ENCODE assay signal across 8 mouse cellular contexts in the genomic region with DNA sequence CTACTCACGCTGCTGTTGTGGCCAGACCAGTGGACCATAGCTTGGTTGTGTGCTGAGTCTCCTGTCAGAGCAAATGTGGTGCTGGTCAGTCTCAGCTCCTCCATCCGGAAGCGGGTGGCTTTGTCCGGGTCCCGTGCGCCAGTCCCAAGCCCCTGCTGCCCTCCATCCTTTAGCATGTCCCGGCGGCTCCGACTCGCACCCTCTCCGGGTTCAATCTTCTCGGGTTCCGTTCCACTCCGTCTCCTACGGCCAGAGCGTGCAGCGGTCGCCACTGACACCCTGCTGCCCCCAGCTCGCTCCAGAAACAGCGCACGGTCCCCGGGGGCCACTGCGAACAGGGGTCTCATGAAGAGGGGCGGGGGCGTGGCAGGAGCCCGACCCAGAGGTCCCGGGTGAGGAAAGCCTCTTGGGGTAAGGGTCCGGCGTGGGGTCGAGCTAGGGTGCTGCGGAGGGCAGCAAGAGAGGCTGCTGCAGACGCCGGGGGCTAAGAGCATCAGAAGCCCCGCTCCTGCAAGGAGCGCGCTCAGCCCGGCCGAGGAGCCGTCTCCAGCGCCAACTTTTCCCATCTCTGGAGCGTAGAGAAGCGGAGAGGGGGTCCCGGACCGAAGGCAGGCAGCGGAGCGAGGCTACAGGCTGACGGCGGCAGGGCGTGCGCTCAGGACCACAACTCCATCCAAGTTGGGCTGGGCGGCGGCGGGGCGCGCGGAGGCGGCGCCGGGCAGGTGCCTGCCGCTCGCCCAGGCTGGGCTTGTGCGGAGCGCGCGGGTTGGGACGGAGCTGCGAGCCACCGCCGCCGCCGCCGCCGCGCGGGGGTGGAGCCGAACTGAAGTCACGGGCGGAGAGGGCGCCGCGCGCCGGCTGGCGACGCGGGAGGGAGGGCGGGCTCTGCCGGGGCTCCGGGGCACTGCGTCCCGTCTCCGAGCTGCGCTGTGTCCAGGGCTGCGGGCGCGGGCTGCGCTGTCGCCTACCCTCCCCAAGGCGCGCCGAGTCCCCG. TPM values are rescaled to one million over a fixed set of nuclear protein-coding genes. Genes with fewer than 3 reads are reported as not detected.
A peak's percentile ranks its signal among the peaks of the same experiment; 100 is the strongest.
DNase-seq lines count a peak whose midpoint lies in the region; ATAC-seq and TF ChIP-seq lines count a peak whose summit lies in the region.

A gene (minus strand): TSS at position 744 of the 994 bp plus-strand sequence.

- H3K9ac ChIP-seq in lung, embryonic 14.5 days: peak within 1 kb of the TSS; percentile 48
- H3K9ac ChIP-seq in heart, embryonic 11.5 days (ENCODE audit: low read depth, low read length): peak within 1 kb of the TSS; percentile 64; the same call in 1 of the 2 replicates
- peak within 1 kb of the TSS; percentile 52 for H3K9ac ChIP-seq in kidney, embryonic 15.5 days
- no peak within 1 kb of the TSS for H3K9ac ChIP-seq in liver, embryonic 11.5 days (ENCODE audit: low read depth, low read length)

- no peaks in the 10 kb centered on the region for H3K9me3 ChIP-seq in lung, embryonic 14.5 days (ENCODE audit: low read depth, low read length)
- H3K9me3 ChIP-seq in heart, embryonic 11.5 days (replicated peaks; ENCODE audit: control insufficient read depth, low read length): no peaks in the 10 kb centered on the region
- no peaks in the 10 kb centered on the region for H3K9me3 ChIP-seq in kidney, embryonic 15.5 days (replicated peaks)
- H3K9me3 ChIP-seq in liver, embryonic 11.5 days (ENCODE audit: control insufficient read depth, low read length): no peaks in the 10 kb centered on the region

- under 1% methylated on average over 75 of the region's 102 CpGs for WGBS in lung, embryonic 14.5 days
- 1% methylated on average over 91 of the region's 102 CpGs for WGBS in lung, adult 2 months
- WGBS in heart, embryonic 11.5 days (ENCODE audit: insufficient replicate concordance): under 1% methylated on average over 73 of the region's 102 CpGs
- under 1% methylated on average over 64 of the region's 102 CpGs for WGBS in kidney, embryonic 15.5 days
- 2% methylated on average over 86 of the region's 102 CpGs for WGBS in liver, embryonic 11.5 days

- no peaks in the 10 kb centered on the region for H3K4me1 ChIP-seq in lung, embryonic 14.5 days (ENCODE audit: insufficient read depth)
- no peaks in the 10 kb centered on the region for H3K4me1 ChIP-seq in lung, adult 2 months (ENCODE audit: control insufficient read depth, insufficient read depth, low read length)
- no peaks in the 10 kb centered on the region for H3K4me1 ChIP-seq in heart, embryonic 11.5 days (ENCODE audit: control insufficient read depth, insufficient read depth, low read length)
- H3K4me1 ChIP-seq in kidney, embryonic 15.5 days: peaks cover 18% of the 10 kb centered on the region
- no peaks in the 10 kb centered on the region for H3K4me1 ChIP-seq in liver, embryonic 11.5 days (replicated peaks; ENCODE audit: control insufficient read depth, insufficient read depth, low read length)

- H3K4me3 ChIP-seq in lung, embryonic 14.5 days (ENCODE audit: low read depth, low read length): peak within 1 kb of the TSS; percentile 56
- H3K4me3 ChIP-seq in lung, adult 2 months (replicated peaks; ENCODE audit: extremely low read depth, low read depth, low read length): no peak within 1 kb of the TSS
- peak within 1 kb of the TSS; percentile 64 for H3K4me3 ChIP-seq in heart, embryonic 11.5 days (ENCODE audit: low read depth, low read length)
- H3K4me3 ChIP-seq in kidney, embryonic 15.5 days (replicated peaks): peak within 1 kb of the TSS; percentile 67
- peak within 1 kb of the TSS; percentile 52 for H3K4me3 ChIP-seq in liver, embryonic 11.5 days (ENCODE audit: low read depth, low read length)

- H3K36me3 ChIP-seq in lung, embryonic 14.5 days (ENCODE audit: insufficient read depth): no peaks in the 10 kb centered on the region
- H3K36me3 ChIP-seq in heart, embryonic 11.5 days (ENCODE audit: control insufficient read depth, insufficient read depth, low read length): no peaks in the 10 kb centered on the region
- no peaks in the 10 kb centered on the region for H3K36me3 ChIP-seq in kidney, embryonic 15.5 days
- no peaks in the 10 kb centered on the region for H3K36me3 ChIP-seq in liver, embryonic 11.5 days (ENCODE audit: control insufficient read depth, insufficient read depth, low read length)

- peaks cover 19% of the 10 kb centered on the region for H3K27me3 ChIP-seq in lung, embryonic 14.5 days (ENCODE audit: insufficient read depth, low read length)
- peaks cover 25% of the 10 kb centered on the region for H3K27me3 ChIP-seq in heart, embryonic 11.5 days (ENCODE audit: control insufficient read depth, insufficient read depth, low read length)
- peaks cover 39% of the 10 kb centered on the region for H3K27me3 ChIP-seq in kidney, embryonic 15.5 days
- H3K27me3 ChIP-seq in liver, embryonic 11.5 days (replicated peaks; ENCODE audit: control insufficient read depth, insufficient read depth, low read length): peaks cover 22% of the 10 kb centered on the region

- ATAC-seq in lung, embryonic 14.5 days (ENCODE audit: insufficient read depth): peak; percentile 93
- peak; percentile 74 for ATAC-seq in heart, embryonic 11.5 days (replicated peaks; ENCODE audit: insufficient number of reproducible peaks, low FRiP score, low TSS enrichment)
- ATAC-seq in kidney, embryonic 15.5 days (replicated peaks; ENCODE audit: low FRiP score): peak; percentile 95
- peak; percentile 69 for ATAC-seq in liver, embryonic 11.5 days (replicated peaks; ENCODE audit: low FRiP score)

- no peak within 1 kb of the TSS for H3K27ac ChIP-seq in lung, embryonic 14.5 days (ENCODE audit: low read depth)
- H3K27ac ChIP-seq in heart, embryonic 11.5 days (ENCODE audit: low read depth, low read length): no peak within 1 kb of the TSS
- H3K27ac ChIP-seq in kidney, embryonic 15.5 days: no peak within 1 kb of the TSS
- H3K27ac ChIP-seq in liver, embryonic 11.5 days (ENCODE audit: low read depth, low read length): no peak within 1 kb of the TSS

- TF ChIP-seq POLR2A in lung, adult 2 months (IDR thresholded peaks at IDR 0.05; ENCODE audit: borderline replicate concordance, extremely low read depth, low read depth, low read length): no peak

- peak within 1 kb of the TSS; percentile 98 for H3K4me2 ChIP-seq in lung, embryonic 14.5 days
- H3K4me2 ChIP-seq in heart, embryonic 11.5 days: peak within 1 kb of the TSS; percentile 89
- peak within 1 kb of the TSS; percentile 93 for H3K4me2 ChIP-seq in kidney, embryonic 15.5 days
- peak within 1 kb of the TSS; percentile 79 for H3K4me2 ChIP-seq in liver, embryonic 11.5 days

- TF ChIP-seq CTCF in lung, embryonic 14.5 days (IDR thresholded peaks at IDR 0.05; ENCODE audit: low read depth): no peak
- no peak for TF ChIP-seq CTCF in lung, adult 2 months (IDR thresholded peaks at IDR 0.05; ENCODE audit: insufficient read depth, low read length)

- DNase-seq in lung, embryonic 14.5 days: peak; percentile 82
- no peak for DNase-seq in lung, adult 2 months
- peak; percentile 45 for DNase-seq in embryo, embryonic 11.5 days (ENCODE audit: low read depth, low spot score)
- peak; percentile 51 for DNase-seq in liver, embryonic 11.5 days (ENCODE audit: low spot score)
- DNase-seq in ovary, postnatal 14 days (ENCODE audit: low spot score): peak; percentile 12
- no peak for DNase-seq in T-cell, adult 2 months (ENCODE audit: low spot score)

RNA-seq across cellular contexts. Expression of the gene that starts here (rescaled TPM):
- 1.4 TPM in 2 replicates for polyA plus RNA-seq in lung, embryonic 14.5 days (2014; fragmentation: Nextera tagmentation; extraction: Ambion mirVana)
- 0.07 and 0.12 TPM in 2 replicates for polyA plus RNA-seq in lung, adult 2 months (2012; rRNA removed)
- 0.79 and 1.1 TPM in 2 replicates for polyA plus RNA-seq in heart, embryonic 11.5 days (2014; fragmentation: Nextera tagmentation; extraction: Ambion mirVana)
- 2.9 and 3.9 TPM in 2 replicates for polyA plus RNA-seq in kidney, embryonic 15.5 days (2015; fragmentation: Nextera tagmentation; extraction: Ambion mirVana)
- polyA plus RNA-seq in liver, embryonic 11.5 days (2014; fragmentation: Nextera tagmentation; extraction: Ambion mirVana): 0.52 and 0.99 TPM in 2 replicates

Comparison
In these comparisons a context has a peak if more than half of its experiments do, and no peak if none do; other contexts are left out.
1. DNase-seq: peak in lung, embryonic 14.5 days (single experiment), embryo, embryonic 11.5 days (single experiment) and ovary, postnatal 14 days (single experiment); none in lung, adult 2 months (single experiment) and T-cell, adult 2 months (single experiment).
2. Peak in DNase-seq, ATAC-seq, H3K4me3 ChIP-seq and H3K4me2 ChIP-seq in liver, embryonic 11.5 days; RNA of the gene not detected or under 1 TPM.
3. Peak in every context shown above with its lines, with median percentiles within 50 percentile points of each other: ATAC-seq and H3K4me2 ChIP-seq.